Mouse (Mus musculus) embryonic fibroblast, embryonic 13.5 days (primary cell): ENCODE measurements around the gene Ss18l1.

Experiments used
- CTCF ChIP-seq: IDR thresholded peaks from 2 replicates; pipeline ENCODE4 v1.5.1; 2011; ENCODE audit warnings: mild to moderate bottlenecking, control low read depth, low read length, moderate library complexity, borderline replicate concordance; ENCODE audit not compliant: insufficient read depth
- POLR2A ChIP-seq: IDR thresholded peaks from 2 replicates; pipeline ENCODE4 v1.6.1; 2011; ENCODE audit warnings: low read depth, mild to moderate bottlenecking, control low read depth, low read length, moderate library complexity

DNA sequence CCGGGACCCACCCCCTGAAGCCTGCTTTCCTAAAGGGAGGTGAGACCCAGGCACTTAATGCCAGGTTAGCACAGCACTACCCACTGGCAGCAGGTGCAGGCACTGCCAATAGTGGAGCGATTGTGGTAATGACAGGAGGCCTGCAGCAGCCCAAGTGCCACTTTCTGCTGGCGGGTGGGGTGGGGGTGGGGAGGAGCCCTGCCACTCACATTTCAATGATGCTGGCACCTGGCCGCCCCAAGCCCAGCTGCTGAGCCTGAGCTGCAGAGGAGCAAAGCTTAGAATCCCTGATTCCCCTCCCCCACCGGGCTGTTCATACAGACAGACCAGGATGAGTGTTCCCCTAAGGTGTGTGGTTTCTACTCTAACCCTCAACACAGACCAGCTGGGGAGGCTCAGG, 53.4 kb downstream of the Ss18l1 start:
- TF ChIP-seq CTCF (no peak), POLR2A (no peak)
